Comparison of ENCODE assay signal across 9 mouse cellular contexts in the genomic region with DNA sequence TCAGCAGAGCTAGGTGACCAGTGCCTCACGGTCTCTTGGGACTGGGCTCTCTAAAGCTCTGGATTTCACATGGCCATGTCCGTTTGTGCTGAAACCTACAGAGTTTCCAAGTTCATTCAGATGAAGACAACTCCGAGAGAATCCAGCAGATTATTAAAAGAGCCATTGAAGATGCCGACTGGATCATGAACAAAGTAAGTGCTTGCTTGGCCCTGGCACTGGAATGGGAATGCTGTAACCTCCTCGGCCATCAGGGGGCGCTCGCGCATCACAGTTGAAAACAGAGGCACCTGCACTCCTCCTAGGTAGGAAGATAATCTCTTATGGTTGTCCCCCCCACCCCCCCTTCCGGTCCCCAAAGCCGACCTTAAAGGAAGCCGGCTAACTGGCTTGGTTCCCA. TPM values are rescaled to one million over a fixed set of nuclear protein-coding genes. Genes with fewer than 3 reads are reported as not detected.
DNase-seq lines count a peak whose midpoint lies in the region; ATAC-seq and TF ChIP-seq lines count a peak whose summit lies in the region.
"Had no signal": no experiment of that assay in that cellular context is flagged by ENCODE, and none has a peak within 500 bp of the region (broad histone marks: within the 10 kb centered on the region; RNA-seq: fewer than 3 reads in every experiment).

No protein-coding gene starts in this region.

- ATAC-seq in midbrain, embryonic 11.5 days (ENCODE audit: low FRiP score), result no peak
- ATAC-seq in midbrain, embryonic 15.5 days (replicated peaks), result no peak
- ATAC-seq in midbrain, postnatal 0 days (ENCODE audit: low FRiP score), result no peak

- H3K9ac ChIP-seq in midbrain, embryonic 11.5 days (ENCODE audit: low read length), result no peak overlapping the region
- H3K9ac ChIP-seq in midbrain, embryonic 15.5 days, result no peak overlapping the region
- no peak overlapping the region for H3K9ac ChIP-seq in midbrain, postnatal 0 days (replicated peaks; ENCODE audit: low read length, poor library complexity, severe bottlenecking)

- H3K27me3 ChIP-seq in midbrain, embryonic 11.5 days (ENCODE audit: control insufficient read depth, insufficient read depth, low read length), result no peaks in the 10 kb centered on the region
- H3K27me3 ChIP-seq in midbrain, embryonic 15.5 days (replicated peaks), result no peaks in the 10 kb centered on the region
- no peaks in the 10 kb centered on the region for H3K27me3 ChIP-seq in midbrain, postnatal 0 days (ENCODE audit: insufficient read depth, low read length)
- H3K27me3 ChIP-seq: heart, embryonic 13.5 days had no signal

- no peak overlapping the region for H3K27ac ChIP-seq in midbrain, embryonic 11.5 days (ENCODE audit: low read depth, low read length)
- no peak overlapping the region for H3K27ac ChIP-seq in midbrain, embryonic 15.5 days
- H3K27ac ChIP-seq in midbrain, postnatal 0 days (ENCODE audit: low read depth, low read length), result no peak overlapping the region
- H3K27ac ChIP-seq: heart, embryonic 13.5 days had no signal

- no peaks in the 10 kb centered on the region for H3K4me1 ChIP-seq in midbrain, embryonic 11.5 days (ENCODE audit: control insufficient read depth, insufficient read depth, low read length)
- no peaks in the 10 kb centered on the region for H3K4me1 ChIP-seq in midbrain, embryonic 15.5 days
- H3K4me1 ChIP-seq in midbrain, postnatal 0 days (ENCODE audit: insufficient read depth, low read length), result no peaks in the 10 kb centered on the region

- TF ChIP-seq CTCF in midbrain, postnatal 0 days (IDR thresholded peaks at IDR 0.05), result peak; percentile 77

- H3K9me3 ChIP-seq in midbrain, embryonic 11.5 days (ENCODE audit: control insufficient read depth, low read length), result no peaks in the 10 kb centered on the region
- H3K9me3 ChIP-seq in midbrain, embryonic 15.5 days, result no peaks in the 10 kb centered on the region
- H3K9me3 ChIP-seq in midbrain, postnatal 0 days (ENCODE audit: low read length), result no peaks in the 10 kb centered on the region
- H3K9me3 ChIP-seq: heart, embryonic 13.5 days had no signal

- WGBS in midbrain, embryonic 11.5 days, result 12% methylated on average over 11 of the region's 11 CpGs
- WGBS in midbrain, embryonic 15.5 days, result 10% methylated on average over 11 of the region's 11 CpGs
- 10% methylated on average over 11 of the region's 11 CpGs for WGBS in midbrain, postnatal 0 days

- H3K36me3 ChIP-seq in midbrain, embryonic 11.5 days (ENCODE audit: control insufficient read depth, insufficient read depth, low read length), result no peaks in the 10 kb centered on the region
- no peaks in the 10 kb centered on the region; the same call in 1 of the 2 replicates for H3K36me3 ChIP-seq in midbrain, embryonic 15.5 days (replicated peaks)
- peaks cover 5% of the 10 kb centered on the region; the same call in 1 of the 2 replicates for H3K36me3 ChIP-seq in midbrain, postnatal 0 days (ENCODE audit: insufficient read depth, low read length)

- peak; percentile 97 for DNase-seq in midbrain, embryonic 11.5 days (ENCODE audit: low spot score, missing footprints)
- DNase-seq in adrenal gland, adult 18-20 months (ENCODE audit: low spot score in 2 of 2), result peak; percentile 87
- DNase-seq in cerebellum, postnatal 4 days (ENCODE audit: low spot score in 2 of 2), result peak; percentile 63 to 75
- peak; percentile 55 to 74 for DNase-seq in kidney, postnatal 25 days
- DNase-seq in midbrain, postnatal 0 days (ENCODE audit: low spot score), result peak; percentile 44
- peak; percentile 85 for DNase-seq in testis, postnatal 10 days (ENCODE audit: low spot score)

- no peak overlapping the region for H3K4me3 ChIP-seq in midbrain, embryonic 11.5 days (ENCODE audit: low read depth, low read length)
- no peak overlapping the region for H3K4me3 ChIP-seq in midbrain, embryonic 15.5 days
- H3K4me3 ChIP-seq in midbrain, postnatal 0 days (ENCODE audit: low read depth, low read length), result no peak overlapping the region
- H3K4me3 ChIP-seq: heart, embryonic 13.5 days; myocyte had no signal

- no peak overlapping the region for H3K4me2 ChIP-seq in midbrain, embryonic 11.5 days
- no peak overlapping the region for H3K4me2 ChIP-seq in midbrain, embryonic 15.5 days
- no peak overlapping the region for H3K4me2 ChIP-seq in midbrain, postnatal 0 days (ENCODE audit: low read depth, low read length, poor library complexity, severe bottlenecking)
- H3K4me2 ChIP-seq: heart, embryonic 13.5 days had no signal

RNA-seq across cellular contexts. Expression of a gene that starts 11.6 kb away (rescaled TPM):
- 15.4 and 15.9 TPM in 2 replicates for polyA plus RNA-seq in midbrain, embryonic 11.5 days (2014; fragmentation: Nextera tagmentation; extraction: Ambion mirVana)
- polyA plus RNA-seq in midbrain, embryonic 15.5 days (2015; fragmentation: Nextera tagmentation; extraction: Ambion mirVana), result 31.9 and 35.8 TPM in 2 replicates
- total RNA-seq in adrenal gland, adult 18-20 months (2021), result 10 to 100 TPM; 26.4 to 36.8 TPM
- 24.7 and 30.2 TPM in 2 replicates for total RNA-seq in midbrain, postnatal 0 days (2014; rRNA removed)
- polyA plus RNA-seq in midbrain, postnatal 0 days (2015; fragmentation: Nextera tagmentation; extraction: Ambion mirVana), result 49.4 and 51.4 TPM in 2 replicates

Comparison
In these comparisons a context has a peak if more than half of its experiments do, and no peak if none do; other contexts are left out.
1. DNase-seq: peak in every context shown above with its lines; median percentile 97 in midbrain, embryonic 11.5 days; 87 in adrenal gland, adult 18-20 months; 85 in testis, postnatal 10 days; 69 in cerebellum, postnatal 4 days; 64 in kidney, postnatal 25 days; 44 in midbrain, postnatal 0 days.